Mouse (Mus musculus): ENCODE data around the gene Unc119b. TPM values are rescaled to one million over a fixed set of nuclear protein-coding genes. Genes with fewer than 3 reads are reported as not detected.
"Not testable (repeated sequence)": the region's sequence is repeated elsewhere in the genome, so short reads cannot be mapped to it uniquely, and the experiment has no call there.

Unc119b gene
- total RNA-seq, 2 experiments from 2014 or later: 0.60 to 2.3 TPM

DNA sequence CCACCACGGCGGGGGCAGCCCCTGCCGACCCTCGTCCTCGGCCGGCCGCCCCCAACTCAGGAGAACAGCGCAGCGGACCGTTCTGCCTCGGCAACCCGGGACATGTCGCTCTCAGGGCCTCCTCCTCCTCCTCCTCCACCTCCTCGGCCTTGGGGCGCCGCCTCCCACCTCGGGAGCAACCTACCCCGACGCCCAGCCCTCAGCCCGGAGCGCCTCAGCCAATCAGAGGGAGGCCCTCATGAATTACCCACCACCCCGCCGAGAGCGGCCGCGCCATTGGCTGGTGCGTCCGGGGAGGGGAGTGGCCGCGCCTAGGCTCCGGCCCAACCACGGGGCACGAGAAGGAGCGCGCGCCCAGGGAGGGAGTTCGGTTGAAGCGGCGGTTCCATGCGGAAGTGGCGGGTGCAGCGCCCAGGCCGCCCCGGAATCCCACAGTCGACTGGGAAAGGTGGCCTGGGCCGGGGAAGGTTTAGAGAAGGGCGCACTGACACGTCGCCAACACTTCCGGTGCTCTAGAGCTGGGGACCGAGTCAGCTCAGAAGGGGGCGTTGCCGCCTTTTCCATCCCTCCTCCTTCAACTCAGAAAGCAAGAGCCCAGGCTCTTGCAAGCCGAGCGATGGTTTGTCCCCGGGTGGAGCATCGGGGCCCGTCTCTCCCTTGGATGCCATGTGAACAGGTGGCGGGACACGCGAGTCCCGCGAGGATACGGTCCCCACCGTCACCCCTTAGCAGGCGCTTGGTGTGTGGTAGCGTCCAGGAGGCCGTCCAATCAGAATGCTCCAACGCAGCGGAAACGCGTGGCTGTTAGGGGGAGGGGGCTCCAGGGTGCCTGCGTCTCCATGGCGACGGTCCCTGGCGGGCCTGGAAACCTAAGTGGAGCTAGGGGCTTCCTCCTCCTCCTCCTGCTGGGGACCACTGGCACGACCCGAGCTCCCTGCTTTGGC, 23.5 kb upstream of the Unc119b start, which contains the start of gene Mlec:
Gene Mlec, minus strand, starts transcription at position 140 of the 944 bp plus-strand sequence.
- peak; percentile 95 for ATAC-seq (replicated peaks; ENCODE audit: low FRiP score, poor library complexity, severe bottlenecking)

DNA sequence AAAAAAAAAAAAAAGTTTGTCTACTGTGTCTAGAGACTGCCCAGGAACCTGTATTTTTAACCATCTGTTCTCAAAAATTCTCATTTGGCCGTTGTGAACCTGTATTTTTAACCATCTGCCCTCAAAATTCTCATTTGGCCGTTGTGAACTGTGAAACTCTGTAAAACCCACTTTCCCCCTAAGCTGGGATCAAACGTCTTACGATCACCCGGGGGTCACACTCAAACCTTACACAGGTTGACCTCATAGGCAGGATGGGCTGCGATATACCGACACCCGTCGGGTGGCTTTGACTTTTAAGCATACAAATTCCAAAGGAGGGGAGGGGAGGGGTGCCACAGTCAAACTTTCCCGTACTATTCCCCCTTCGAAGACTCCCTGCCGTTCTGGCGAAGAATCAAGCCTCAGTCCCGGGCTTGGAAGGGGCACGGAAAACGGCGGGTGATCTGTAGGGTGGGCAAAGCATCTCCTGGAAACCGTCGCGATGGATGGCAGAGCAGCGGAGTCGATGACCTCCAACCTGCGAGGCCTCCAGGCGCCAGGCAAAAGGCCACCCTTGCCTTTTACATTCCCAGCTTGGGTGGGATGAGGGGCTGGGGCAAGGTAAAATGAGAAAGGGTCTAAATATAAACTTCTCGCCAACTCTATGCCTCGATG, 22.3 kb upstream of the Unc119b start:
- ATAC-seq (replicated peaks; ENCODE audit: low FRiP score, poor library complexity, severe bottlenecking): no peak

DNA sequence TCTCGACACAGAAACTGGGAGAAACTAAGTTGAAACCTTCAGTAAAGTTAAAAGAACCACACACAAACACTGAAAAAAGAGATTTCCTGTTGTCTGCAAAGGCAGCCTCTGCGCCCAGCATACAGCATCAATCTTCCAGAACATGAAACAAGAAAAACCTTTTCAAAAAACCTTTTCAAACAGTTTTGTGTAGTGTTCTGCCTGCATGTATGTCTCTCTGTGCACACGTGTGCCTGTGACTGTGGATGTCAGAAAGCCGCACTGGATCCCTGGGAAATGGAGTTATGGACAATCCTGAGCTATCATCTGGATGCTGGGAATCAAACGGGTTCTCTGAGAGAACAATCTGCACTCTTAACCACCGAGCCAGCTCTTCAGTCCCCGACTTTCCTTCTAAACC, 21.6 kb upstream of the Unc119b start:
- no peak for ATAC-seq (replicated peaks; ENCODE audit: low FRiP score, poor library complexity, severe bottlenecking)

DNA sequence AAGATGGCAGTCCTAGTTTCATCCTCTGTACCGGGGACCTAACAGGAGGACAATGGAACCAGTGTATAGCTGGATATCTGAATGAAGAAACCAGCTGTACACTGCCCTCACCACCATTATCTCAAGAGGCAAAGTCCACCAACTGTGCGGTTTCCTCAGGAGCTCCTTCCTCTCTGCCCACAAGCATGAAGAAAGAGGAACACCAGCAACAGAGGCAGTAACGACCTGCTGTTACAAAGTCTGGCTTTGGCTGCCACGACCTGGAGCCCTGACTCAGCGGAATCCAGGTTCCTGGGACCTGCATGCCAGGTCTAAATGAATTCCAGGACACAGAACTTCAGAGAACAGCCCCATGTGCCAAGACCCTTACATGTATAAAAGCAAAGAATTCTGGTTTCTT, 21.1 kb upstream of the Unc119b start:
- ATAC-seq (replicated peaks; ENCODE audit: low FRiP score, poor library complexity, severe bottlenecking): no peak

- no peak for ATAC-seq (replicated peaks; ENCODE audit: low FRiP score, poor library complexity, severe bottlenecking)
These were observed 20.4 kb upstream of the Unc119b start for GRCm38 (mm10) chr5:115155156-115155631.

DNA sequence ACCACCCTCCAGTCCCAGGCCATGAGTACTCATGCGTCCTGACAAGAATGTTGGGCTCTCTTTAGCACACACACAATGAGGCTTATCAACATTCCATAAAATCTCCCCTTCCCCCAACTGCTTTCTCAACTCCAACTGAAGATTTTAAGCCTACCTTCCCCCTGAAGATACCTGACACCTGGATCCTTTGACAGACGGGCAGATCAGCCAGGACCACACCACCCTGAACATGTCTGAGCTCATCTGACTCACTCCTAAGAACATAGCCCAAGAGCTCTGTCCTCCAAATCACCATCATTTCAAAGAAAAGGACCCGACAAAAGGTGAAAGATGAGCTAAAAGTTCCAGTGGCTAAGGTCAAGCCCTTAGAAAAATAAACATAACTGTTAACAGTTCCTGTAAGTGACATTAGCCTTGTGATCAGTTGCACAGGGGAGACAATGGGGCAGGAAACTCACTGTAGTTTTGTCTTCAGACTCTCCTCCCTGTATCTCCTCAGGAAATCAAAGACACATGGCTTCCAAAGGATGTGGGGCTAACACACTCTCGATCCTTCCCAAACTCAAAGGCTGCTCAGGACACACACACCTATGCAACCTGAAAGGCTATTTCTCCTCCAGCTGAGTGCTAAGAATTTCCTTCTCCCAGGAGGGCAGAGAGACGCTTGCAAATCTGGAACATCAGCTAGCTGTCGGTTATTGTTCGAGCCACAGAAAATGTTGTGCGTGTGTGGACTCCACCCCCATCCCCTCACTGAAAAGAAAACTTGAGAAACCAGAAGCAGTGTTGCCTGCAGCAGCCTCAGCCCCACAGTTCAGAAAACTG, 17.6 kb upstream of the Unc119b start:
- no peak for ATAC-seq (replicated peaks; ENCODE audit: low FRiP score, poor library complexity, severe bottlenecking)

GRCm38 (mm10) chr5:115151457-115151856, 16.7 kb upstream of the Unc119b start:
- ATAC-seq (replicated peaks; ENCODE audit: low FRiP score, poor library complexity, severe bottlenecking): no peak

- no peak for ATAC-seq (replicated peaks; ENCODE audit: low FRiP score, poor library complexity, severe bottlenecking)
These were observed 16.2 kb upstream of the Unc119b start for GRCm38 (mm10) chr5:115150991-115151390.

DNA sequence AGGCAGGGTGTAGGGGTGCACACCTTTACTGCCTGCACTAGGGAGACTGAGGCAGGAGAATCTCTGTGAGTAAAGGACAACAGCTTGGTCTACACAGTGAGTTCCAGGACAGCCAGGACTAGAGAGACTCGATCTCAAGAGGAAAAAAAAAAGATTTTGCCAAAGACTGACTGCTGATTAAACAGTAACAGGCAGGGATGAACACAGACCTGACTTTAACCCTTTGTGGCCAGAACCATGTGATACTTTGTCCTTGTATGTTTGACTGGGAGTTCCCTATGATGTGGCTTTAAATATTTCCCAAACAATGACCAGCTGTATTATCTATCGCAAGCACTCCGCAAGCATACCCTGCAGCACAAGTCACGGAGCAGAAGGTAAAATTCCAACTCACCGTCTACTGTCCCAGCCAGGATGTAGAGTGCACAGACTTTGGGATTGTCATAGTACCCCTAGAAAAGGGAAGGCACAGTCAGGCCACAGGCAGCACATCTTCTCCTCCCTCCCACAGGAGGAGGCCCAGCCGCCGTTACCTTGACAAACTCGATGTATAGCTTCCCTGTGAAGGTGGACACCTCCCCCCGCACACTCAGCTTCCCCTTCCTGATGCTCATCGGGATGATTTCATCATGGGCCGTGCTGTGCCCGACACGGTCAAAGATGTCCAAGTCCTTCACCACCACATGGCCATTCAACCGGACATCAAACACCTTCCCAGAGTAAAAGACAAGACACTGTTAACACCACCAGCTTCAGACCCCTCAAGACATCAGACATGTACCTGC, 15.1 kb upstream of the Unc119b start:
- ATAC-seq (replicated peaks; ENCODE audit: low FRiP score, poor library complexity, severe bottlenecking): no peak

- not testable (repeated sequence) for ATAC-seq (replicated peaks; ENCODE audit: low FRiP score, poor library complexity, severe bottlenecking)
These were observed 14.1 kb upstream of the Unc119b start for GRCm38 (mm10) chr5:115148872-115149271.

DNA sequence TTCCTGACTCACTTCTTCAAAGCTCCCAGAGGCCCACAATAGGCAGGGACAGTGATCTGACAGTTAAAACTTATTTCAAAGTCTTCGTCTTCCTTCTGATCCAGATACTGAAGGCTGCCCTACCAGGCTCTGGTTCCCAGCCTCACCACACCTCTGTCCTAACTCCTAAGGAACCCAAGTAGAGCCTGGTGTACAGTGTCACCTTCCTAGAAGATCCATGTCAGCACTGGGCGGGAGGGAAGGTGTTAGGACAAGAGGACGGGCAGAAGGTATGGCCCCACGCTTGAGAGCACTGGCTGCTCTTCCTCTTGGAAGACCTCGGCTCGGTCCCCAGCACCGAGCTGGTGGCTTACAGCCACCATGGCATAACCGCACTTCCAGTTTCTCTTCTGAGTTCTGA, 13.6 kb upstream of the Unc119b start:
- ATAC-seq (replicated peaks; ENCODE audit: low FRiP score, poor library complexity, severe bottlenecking): no peak

- no peak for ATAC-seq (replicated peaks; ENCODE audit: low FRiP score, poor library complexity, severe bottlenecking)
These were observed 12.6 kb upstream of the Unc119b start for GRCm38 (mm10) chr5:115147388-115147787.

GRCm38 (mm10) chr5:115146747-115147130, 12.0 kb upstream of the Unc119b start:
- no peak for ATAC-seq (replicated peaks; ENCODE audit: low FRiP score, poor library complexity, severe bottlenecking)

DNA sequence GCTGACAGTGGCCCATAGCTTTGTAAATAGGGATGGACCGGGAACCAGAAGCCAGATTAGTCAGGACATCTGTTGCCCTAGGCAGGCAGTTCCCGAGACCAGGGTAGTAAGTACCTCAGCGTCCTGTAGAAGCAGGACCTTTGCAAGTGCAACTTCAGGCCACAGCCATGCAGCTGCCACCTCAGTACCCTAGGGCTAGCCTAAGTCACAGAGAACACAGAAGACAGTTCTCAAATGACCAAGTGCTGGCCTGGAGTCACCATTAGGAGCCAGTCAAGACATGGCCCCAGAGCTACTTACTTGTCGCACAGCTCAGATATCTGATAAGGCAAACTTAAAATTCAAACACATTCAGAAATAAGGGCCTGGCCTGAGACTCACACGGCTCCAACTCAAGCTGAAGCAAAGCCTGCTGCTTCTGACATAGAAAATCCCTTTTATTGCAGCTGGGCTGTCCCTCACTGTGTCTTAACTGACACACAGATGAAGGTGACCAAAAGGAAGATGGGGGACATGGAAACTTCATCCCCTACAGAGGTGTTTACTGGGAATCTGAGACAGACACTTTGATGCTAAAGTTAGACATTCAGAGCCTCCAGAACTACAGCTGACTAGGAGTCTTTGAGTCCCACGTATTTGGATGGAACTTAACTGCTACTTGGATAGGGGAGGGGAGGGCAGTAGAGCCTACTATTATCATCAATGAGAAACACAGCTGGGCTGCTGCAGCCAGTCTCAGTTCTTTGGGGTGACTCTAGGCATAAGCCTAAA, 11.4 kb upstream of the Unc119b start:
- no peak for ATAC-seq (replicated peaks; ENCODE audit: low FRiP score, poor library complexity, severe bottlenecking)

DNA sequence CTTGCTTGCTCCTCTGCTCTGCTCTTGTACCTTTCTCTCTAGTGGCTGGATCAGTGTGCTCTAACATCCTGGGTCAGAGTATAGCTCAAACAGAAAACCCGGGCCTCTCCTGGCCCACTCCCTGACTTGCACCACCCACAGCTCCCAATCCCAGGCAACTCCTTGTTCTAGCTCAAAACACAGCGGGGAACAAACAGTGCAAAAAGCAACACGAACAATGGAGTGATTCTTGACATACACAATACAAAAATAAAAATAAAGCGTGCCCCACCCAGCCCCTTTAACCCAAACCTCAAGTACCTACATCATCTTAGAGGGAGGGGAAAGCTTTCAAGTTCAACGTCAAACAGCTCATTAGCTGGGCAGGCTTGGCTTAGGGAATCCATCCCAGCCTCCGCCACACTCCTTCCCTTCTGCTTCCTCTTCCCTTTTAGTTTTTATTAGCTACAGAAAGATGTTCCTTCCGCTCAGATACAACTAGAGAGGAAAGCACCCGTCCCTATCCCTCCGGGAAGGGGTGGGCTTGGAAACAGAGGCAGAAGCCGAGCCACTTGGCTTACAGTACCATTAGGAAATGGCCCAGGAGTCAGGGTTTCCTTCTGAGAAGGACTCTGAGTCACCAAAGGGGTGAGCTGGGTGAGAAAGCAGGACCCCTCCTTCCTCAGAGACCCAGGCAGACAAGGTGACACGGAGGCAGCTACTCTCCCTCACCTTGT, 10.6 kb upstream of the Unc119b start:
- no peak for ATAC-seq (replicated peaks; ENCODE audit: low FRiP score, poor library complexity, severe bottlenecking)

- no peak for ATAC-seq (replicated peaks; ENCODE audit: low FRiP score, poor library complexity, severe bottlenecking)
These were observed 9.7 kb upstream of the Unc119b start for GRCm38 (mm10) chr5:115144471-115144870.

GRCm38 (mm10) chr5:115143552-115143951, 8.8 kb upstream of the Unc119b start:
- ATAC-seq (replicated peaks; ENCODE audit: low FRiP score, poor library complexity, severe bottlenecking): no peak

DNA sequence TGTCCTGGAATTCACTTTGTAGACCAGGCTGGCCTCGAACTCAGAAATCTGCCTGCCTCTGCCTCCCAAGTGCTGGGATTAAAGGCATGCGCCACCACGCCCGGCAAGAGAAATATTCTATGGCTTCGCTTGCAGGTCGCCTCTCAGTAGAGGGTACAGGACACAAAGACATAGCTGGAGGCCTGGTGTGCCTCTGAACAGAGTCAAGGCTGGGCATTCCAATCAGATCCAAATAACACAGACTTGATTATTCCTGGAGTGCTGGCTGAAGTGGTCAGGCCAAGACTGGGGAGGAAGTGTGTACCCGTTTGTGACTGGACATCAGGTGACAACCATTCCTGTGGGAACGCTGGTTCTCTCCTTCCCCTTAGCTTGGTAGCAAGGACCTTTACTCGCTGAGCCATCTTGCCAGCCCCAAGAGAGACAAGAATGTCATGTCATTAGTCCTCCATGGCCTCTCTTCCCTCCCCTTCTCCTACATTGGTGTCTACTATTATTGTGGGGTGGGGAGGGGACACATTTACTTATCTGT, 7.5 kb upstream of the Unc119b start:
- no peak for ATAC-seq (replicated peaks; ENCODE audit: low FRiP score, poor library complexity, severe bottlenecking)
